Mouse (Mus musculus): ENCODE results near the gene Sdk2.

DNA sequence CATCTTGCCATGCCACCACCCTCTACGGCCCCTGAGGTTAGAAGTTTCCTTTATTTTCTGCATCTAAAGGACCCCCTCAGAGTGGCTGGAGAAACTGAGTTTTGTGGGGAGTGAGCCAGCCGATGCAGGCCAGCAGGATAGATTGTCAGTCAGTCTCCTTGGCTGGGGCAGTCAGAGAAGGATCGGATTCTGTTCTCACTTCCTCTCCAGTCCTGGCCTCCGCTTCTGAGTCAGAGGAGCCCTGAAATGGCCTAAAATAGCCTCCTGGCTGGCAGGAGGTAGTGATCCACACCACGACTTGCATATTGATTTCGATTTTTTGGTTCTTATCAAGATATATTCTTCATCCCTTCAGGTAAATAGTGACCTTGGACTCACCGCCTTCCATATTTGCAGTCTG is 26.3 kb upstream of the Sdk2 start:
- no peak for TF ChIP-seq CTCF (IDR thresholded peaks at IDR 0.05; ENCODE audit: borderline replicate concordance, extremely low read depth, insufficient read depth, insufficient read length)
- no peak for TF ChIP-seq POLR2A (IDR thresholded peaks at IDR 0.05; ENCODE audit: borderline replicate concordance, extremely low read depth, insufficient read depth, insufficient read length, poor library complexity, severe bottlenecking)
